20 mouse cellular contexts compared by ENCODE assay signal in genomic region chr10:120162840-120163239, GRCm38 (mm10).
"Had no signal": no experiment of that assay in that cellular context is flagged by ENCODE, and none has a peak within 500 bp of the region (broad histone marks: within the 10 kb centered on the region; RNA-seq: fewer than 3 reads in every experiment).

No protein-coding gene starts in this region.

- H3K4me3 ChIP-seq: layer of hippocampus, adult 2 months; limb, embryonic 10.5 days; limb, embryonic 13.5 days; liver, embryonic 13.5 days; midbrain, embryonic 12.5 days; midbrain, embryonic 15.5 days; neural tube, embryonic 12.5 days had no signal

- H3K9ac ChIP-seq: limb, embryonic 13.5 days; liver, embryonic 13.5 days; midbrain, embryonic 12.5 days; midbrain, embryonic 15.5 days; neural tube, embryonic 12.5 days had no signal

- H3K9me3 ChIP-seq: limb, embryonic 10.5 days; limb, embryonic 13.5 days; liver, embryonic 13.5 days; midbrain, embryonic 12.5 days; midbrain, embryonic 15.5 days; neural tube, embryonic 12.5 days had no signal

- H3K4me1 ChIP-seq: midbrain, embryonic 15.5 days; neural tube, embryonic 12.5 days had no signal

- H3K36me3 ChIP-seq: limb, embryonic 10.5 days; limb, embryonic 13.5 days; liver, embryonic 13.5 days; midbrain, embryonic 12.5 days; midbrain, embryonic 15.5 days; neural tube, embryonic 12.5 days had no signal

- H3K4me2 ChIP-seq: limb, embryonic 13.5 days; liver, embryonic 13.5 days; midbrain, embryonic 12.5 days; midbrain, embryonic 15.5 days; neural tube, embryonic 12.5 days had no signal

- H3K27ac ChIP-seq: kidney, postnatal 0 days; layer of hippocampus, adult 2 months; limb, embryonic 10.5 days; limb, embryonic 13.5 days; liver, embryonic 13.5 days; midbrain, embryonic 12.5 days; midbrain, embryonic 15.5 days; neural tube, embryonic 12.5 days had no signal

- ATAC-seq: midbrain, embryonic 15.5 days had no signal

- H3K27me3 ChIP-seq: limb, embryonic 13.5 days; liver, embryonic 13.5 days; midbrain, embryonic 12.5 days; midbrain, embryonic 15.5 days; neural tube, embryonic 12.5 days had no signal

- DNase-seq: kidney, postnatal 25 days; layer of hippocampus, adult 9-11 months; liver; liver, embryonic 13.5 days; lung, adult 2 months; lung, postnatal 14 days; lung, postnatal 4 days; retina, postnatal 1 day; right cerebral cortex, postnatal 25 days; spleen, adult 18-20 months; thymus, adult 2 months; thymus, postnatal 14 days; thymus, postnatal 4 days had no signal
